Mouse (Mus musculus) neural tube, embryonic 13.5 days (tissue): ENCODE measurements around the gene Wars2. TPM values are rescaled to one million over a fixed set of nuclear protein-coding genes. Genes with fewer than 3 reads are reported as not detected.

Experiments
- ATAC-seq: fragments of 200-750 bp; cut with Nextera tagmentation; 2 replicates; pipeline ENCODE4 v1.8.0; 2017; ENCODE audit warnings: low read depth, mild to moderate bottlenecking, moderate TSS enrichment, moderate library complexity
- H3K27ac ChIP-seq: fragments of 300-500 bp; sonication (generic); replicated peaks from 2 replicates; pipeline ENCODE4 v1.5.1; 2015; ENCODE audit warnings: moderate library complexity, mild to moderate bottlenecking, inconsistent platforms
- H3K27me3 ChIP-seq: fragments of 300-500 bp; sonication (generic); 2 replicates; pipeline ENCODE4 v1.6.1; 2015; ENCODE audit warnings: mild to moderate bottlenecking, inconsistent platforms
- H3K36me3 ChIP-seq: fragments of 300-500 bp; sonication (generic); 2 replicates; pipeline ENCODE4 v1.6.1; 2015; ENCODE audit warnings: mild to moderate bottlenecking, inconsistent platforms
- H3K4me1 ChIP-seq: fragments of 300-500 bp; sonication (generic); replicated peaks from 2 replicates; pipeline ENCODE4 v1.6.1; 2015; ENCODE audit warnings: inconsistent platforms
- H3K4me2 ChIP-seq: fragments of 300-500 bp; sonication (generic); 2 replicates; pipeline ENCODE4 v1.6.1; 2015; ENCODE audit warnings: inconsistent platforms, mild to moderate bottlenecking, moderate library complexity
- H3K4me3 ChIP-seq: fragments of 300-500 bp; sonication (generic); 2 replicates; pipeline ENCODE4 v1.5.1; 2015; ENCODE audit warnings: mild to moderate bottlenecking, inconsistent platforms
- H3K9ac ChIP-seq: fragments of 300-500 bp; sonication (generic); 2 replicates; pipeline ENCODE4 v1.6.1; 2015; ENCODE audit warnings: moderate library complexity, mild to moderate bottlenecking, inconsistent platforms
- H3K9me3 ChIP-seq: fragments of 300-500 bp; sonication (generic); 2 replicates; pipeline ENCODE4 v1.6.1; 2016; ENCODE audit warnings: inconsistent platforms
- WGBS: fragments of 180-500 bp; shearing (Covaris S2); methylation state at CpG from one replicate; pipeline ENCODE4 v1.1.7; 2015; 5-methylcytosine and 5-hydroxymethylcytosine counted together
- polyA plus RNA-seq: library from polyadenylated mRNA; unstranded; fragments of >200 nt; fragmentation: Nextera tagmentation; extraction: Ambion mirVana; gene quantifications from 2 replicates; pipeline ENCODE4 v1.2.1, GENCODE M21; 2015

The Wars2 gene
- 5.9 and 6.3 TPM in 2 replicates for polyA plus RNA-seq

DNA sequence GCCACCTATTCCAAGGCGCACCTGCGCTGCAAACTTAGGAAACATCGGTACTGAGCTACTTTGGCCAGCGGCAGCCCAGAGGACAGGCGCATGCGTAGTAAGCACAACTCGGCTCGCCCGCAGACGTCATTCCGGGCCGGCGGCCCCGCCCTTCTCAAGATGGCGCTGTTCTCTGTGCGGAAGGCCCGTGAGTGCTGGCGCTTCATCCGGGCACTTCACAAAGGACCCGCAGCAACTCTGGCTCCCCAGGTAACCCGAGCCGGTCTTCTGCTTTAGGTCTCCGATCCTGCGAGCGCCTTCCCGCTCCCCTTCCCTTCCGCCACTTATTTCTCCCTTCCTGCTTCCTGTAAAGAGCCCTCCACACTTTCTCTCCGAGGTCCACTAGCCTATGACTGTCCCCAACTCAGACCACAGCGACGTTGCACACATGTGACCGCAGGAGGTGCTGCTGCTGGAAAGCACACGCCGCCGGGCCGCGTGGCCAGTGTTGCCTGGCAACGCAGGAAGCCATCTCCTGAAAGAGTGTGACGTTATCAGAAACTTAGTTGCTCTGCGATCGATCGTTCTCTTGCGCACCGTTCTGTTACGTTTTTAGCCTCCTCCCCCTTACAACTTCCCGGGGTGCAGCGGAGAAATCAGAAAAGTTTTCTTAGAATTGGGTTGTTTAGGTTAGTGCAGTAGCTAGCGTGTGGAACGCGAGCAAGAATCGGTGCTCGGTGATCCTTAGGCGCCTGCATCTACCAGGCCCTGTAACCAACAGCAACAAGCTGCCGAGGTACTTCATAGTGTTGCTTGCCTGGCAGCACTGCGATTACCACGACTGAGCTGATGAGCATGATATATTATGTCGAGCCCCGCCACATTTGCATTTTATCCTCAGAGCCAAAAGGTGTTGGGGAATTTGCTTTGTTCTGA lies at the start of gene Wars2:
TSS of gene Wars2 (plus strand) at position 129 of the 915 bp plus-strand sequence.
- ATAC-seq: peak; percentile 100
- WGBS: under 1% methylated on average over 57 of the region's 57 CpGs

GRCm38 (mm10) chr3:99096816-99097215 lies 44.1 kb upstream of the Wars2 start:
- no peak overlapping the region for H3K4me2 ChIP-seq
- ATAC-seq: no peak
- H3K36me3 ChIP-seq: no peaks in the 10 kb centered on the region
- no peak overlapping the region for H3K9ac ChIP-seq
- no peaks in the 10 kb centered on the region for H3K27me3 ChIP-seq
- H3K4me1 ChIP-seq: no peaks in the 10 kb centered on the region
- no peak overlapping the region for H3K4me3 ChIP-seq
- 78% methylated on average over 3 of the region's 3 CpGs for WGBS
- 0 out of 2 replicates have a peak, but pooled peaks cover 5% of the 10 kb centered on the region for H3K9me3 ChIP-seq
- no peak overlapping the region for H3K27ac ChIP-seq

More for the DNA sequence above, at the start of gene Wars2:
- Histone ChIP-seq H3K4me1 (peaks cover 6% of the 10 kb centered on the region), H3K27ac (peak within 1 kb of the TSS; percentile 93), H3K36me3 (no peaks in the 10 kb centered on the region), H3K27me3 (no peaks in the 10 kb centered on the region), H3K4me3 (peak within 1 kb of the TSS; percentile 59), H3K9me3 (no peaks in the 10 kb centered on the region), H3K9ac (peak within 1 kb of the TSS; percentile 71), H3K4me2 (peak within 1 kb of the TSS; percentile 78)

DNA sequence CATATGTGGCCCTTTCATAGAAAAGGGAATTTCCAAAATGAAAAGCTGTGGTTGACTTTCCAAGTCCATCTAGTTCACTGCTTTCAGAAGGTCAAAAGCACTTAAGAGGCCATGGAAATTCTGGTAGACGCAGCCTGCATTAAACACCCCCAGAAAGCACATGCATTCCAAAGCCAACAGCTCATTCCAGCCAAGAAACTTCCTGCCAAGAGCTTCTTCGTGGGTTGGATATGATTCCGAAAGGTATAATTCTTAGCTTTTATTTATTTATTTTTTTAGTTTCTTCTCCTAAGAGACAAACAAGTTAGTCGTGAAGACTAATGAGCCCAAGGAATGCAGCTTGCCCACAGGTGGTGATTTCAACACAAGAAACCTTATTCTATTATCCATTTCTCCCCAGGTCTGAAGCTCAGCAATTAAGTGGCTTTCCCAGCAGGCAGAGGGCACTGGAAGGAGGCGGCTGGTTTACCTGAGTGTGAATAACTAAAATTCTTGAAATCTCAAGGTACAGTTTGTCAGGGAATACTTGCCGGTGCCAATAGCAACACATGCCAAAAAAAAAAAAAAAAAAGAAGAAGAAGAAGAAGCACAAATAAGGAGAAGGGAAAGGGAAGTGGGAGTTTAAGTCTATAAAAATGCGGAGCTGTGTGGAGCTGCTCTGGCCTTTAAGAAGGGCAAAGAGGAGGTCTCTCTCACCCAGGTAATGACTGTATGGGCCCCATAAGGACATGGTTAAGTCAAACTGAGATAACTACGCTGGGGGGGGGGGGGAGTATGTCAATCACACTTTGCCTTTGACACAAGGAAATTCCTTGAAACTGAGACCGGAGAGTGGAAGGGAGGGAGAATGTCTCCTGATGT lies 30.3 kb upstream of the Wars2 start:
- H3K4me2 ChIP-seq: no peak overlapping the region
- 76% methylated on average over 9 of the region's 9 CpGs for WGBS
- H3K27ac ChIP-seq: no peak overlapping the region
- H3K9me3 ChIP-seq: no peaks in the 10 kb centered on the region
- no peaks in the 10 kb centered on the region for H3K36me3 ChIP-seq
- no peak for ATAC-seq
- no peaks in the 10 kb centered on the region for H3K4me1 ChIP-seq
- no peak overlapping the region for H3K4me3 ChIP-seq
- H3K9ac ChIP-seq: no peak overlapping the region
- no peaks in the 10 kb centered on the region for H3K27me3 ChIP-seq

- no peak overlapping the region for H3K4me3 ChIP-seq
- no peak overlapping the region for H3K27ac ChIP-seq
- no peak for ATAC-seq
- no peak overlapping the region for H3K9ac ChIP-seq
- H3K27me3 ChIP-seq: no peaks in the 10 kb centered on the region
- no peaks in the 10 kb centered on the region for H3K4me1 ChIP-seq
- no peaks in the 10 kb centered on the region for H3K9me3 ChIP-seq
- no peaks in the 10 kb centered on the region for H3K36me3 ChIP-seq
- WGBS: 91% methylated on average over 5 of the region's 5 CpGs
- no peak overlapping the region for H3K4me2 ChIP-seq
Measured at GRCm38 (mm10) chr3:99111214-99111608, 29.7 kb upstream of the Wars2 start.

- no peaks in the 10 kb centered on the region for H3K4me1 ChIP-seq
- WGBS: 87% methylated on average over 7 of the region's 7 CpGs
- no peak overlapping the region for H3K27ac ChIP-seq
- H3K4me2 ChIP-seq: no peak overlapping the region
- no peak for ATAC-seq
- no peaks in the 10 kb centered on the region for H3K9me3 ChIP-seq
- no peaks in the 10 kb centered on the region for H3K36me3 ChIP-seq
- H3K4me3 ChIP-seq: no peak overlapping the region
- H3K9ac ChIP-seq: no peak overlapping the region
- no peaks in the 10 kb centered on the region for H3K27me3 ChIP-seq
Measured at GRCm38 (mm10) chr3:99113266-99113837, 27.5 kb upstream of the Wars2 start.

- Histone ChIP-seq H3K4me3 (no peak overlapping the region), H3K27me3 (no peaks in the 10 kb centered on the region), H3K27ac (no peak overlapping the region), H3K9ac (no peak overlapping the region), H3K4me2 (no peak overlapping the region), H3K9me3 (no peaks in the 10 kb centered on the region), H3K4me1 (no peaks in the 10 kb centered on the region), H3K36me3 (no peaks in the 10 kb centered on the region)
- 79% methylated on average over 2 of the region's 2 CpGs for WGBS
- ATAC-seq: no peak
Measured at GRCm38 (mm10) chr3:99120942-99121341, 19.9 kb upstream of the Wars2 start.

- Histone ChIP-seq H3K9me3 (no peaks in the 10 kb centered on the region), H3K4me2 (no peak overlapping the region), H3K4me3 (no peak overlapping the region), H3K27ac (no peak overlapping the region), H3K4me1 (no peaks in the 10 kb centered on the region), H3K36me3 (no peaks in the 10 kb centered on the region), H3K9ac (no peak overlapping the region), H3K27me3 (no peaks in the 10 kb centered on the region)
- no peak for ATAC-seq
- WGBS: 87% methylated on average over 1 of the region's 1 CpGs
Measured at GRCm38 (mm10) chr3:99130521-99130920, 10.3 kb upstream of the Wars2 start.

DNA sequence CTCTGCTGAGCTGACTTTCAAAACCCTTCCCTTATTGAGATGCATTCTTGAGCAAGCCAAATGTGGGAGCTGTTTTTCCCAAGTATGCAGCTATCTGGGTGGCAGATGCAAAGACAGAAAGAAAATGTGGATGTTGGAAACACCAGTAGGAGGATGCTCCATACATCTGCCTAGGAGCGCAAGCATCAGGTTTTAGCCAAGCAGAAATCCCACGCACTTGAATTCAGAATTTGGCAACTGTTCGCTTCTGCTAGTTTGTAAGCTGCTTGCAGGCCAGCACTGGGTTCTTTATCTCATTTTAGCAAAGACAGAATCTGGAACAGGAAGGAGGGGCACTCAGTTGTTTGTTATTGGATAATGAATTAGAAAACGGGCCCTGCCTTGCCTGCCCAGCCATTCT lies 8.9 kb upstream of the Wars2 start:
- ATAC-seq: no peak
- H3K4me1 ChIP-seq: no peaks in the 10 kb centered on the region
- H3K9me3 ChIP-seq: no peaks in the 10 kb centered on the region
- H3K4me2 ChIP-seq: no peak overlapping the region
- H3K4me3 ChIP-seq: no peak overlapping the region
- H3K9ac ChIP-seq: no peak overlapping the region
- no peak overlapping the region for H3K27ac ChIP-seq
- H3K27me3 ChIP-seq: no peaks in the 10 kb centered on the region
- WGBS: 89% methylated on average over 4 of the region's 4 CpGs
- H3K36me3 ChIP-seq: no peaks in the 10 kb centered on the region

DNA sequence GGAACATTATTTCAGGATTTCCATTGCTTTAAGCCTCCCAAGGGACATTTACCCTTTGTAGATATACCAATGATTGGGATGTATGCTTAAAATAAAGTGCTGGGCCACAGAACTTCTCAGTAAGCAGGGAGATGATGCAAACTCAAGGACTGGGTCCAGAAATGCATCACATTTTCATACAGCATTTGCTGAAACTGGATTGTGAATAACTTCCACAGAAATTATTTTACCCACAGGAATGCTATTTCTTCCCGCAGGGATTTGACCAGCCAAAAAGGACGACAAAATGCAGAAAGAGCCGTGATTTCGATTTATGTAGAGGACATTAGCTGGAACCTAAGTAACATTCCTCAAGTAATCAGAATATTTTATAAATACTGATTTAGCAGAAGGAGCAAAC lies 7.0 kb upstream of the Wars2 start:
- ATAC-seq: no peak
- H3K9ac ChIP-seq: no peak overlapping the region
- no peak overlapping the region for H3K4me3 ChIP-seq
- H3K9me3 ChIP-seq: no peaks in the 10 kb centered on the region
- no peaks in the 10 kb centered on the region for H3K27me3 ChIP-seq
- 95% methylated on average over 4 of the region's 4 CpGs for WGBS
- no peaks in the 10 kb centered on the region for H3K36me3 ChIP-seq
- H3K27ac ChIP-seq: no peak overlapping the region
- no peak overlapping the region for H3K4me2 ChIP-seq
- no peaks in the 10 kb centered on the region for H3K4me1 ChIP-seq

DNA sequence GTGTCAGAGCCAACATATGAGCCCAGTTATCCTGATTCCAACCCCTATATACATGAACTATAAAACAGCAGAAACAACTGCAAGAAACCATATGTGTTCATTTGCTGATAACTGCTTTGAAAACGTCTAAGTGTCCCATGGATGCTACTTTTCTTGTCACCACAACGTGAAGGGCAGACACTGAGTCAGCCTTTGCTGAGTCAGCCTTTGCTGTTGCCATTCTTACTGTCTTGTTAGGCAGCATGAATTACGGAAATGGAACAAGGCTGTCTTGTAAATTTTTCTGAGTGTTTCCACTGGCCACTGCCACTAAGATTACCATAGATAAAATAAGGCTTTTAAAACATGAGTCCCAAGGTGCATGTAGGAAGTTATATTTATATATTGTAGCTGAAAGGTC lies 7.0 kb downstream of the Wars2 start:
- H3K4me3 ChIP-seq: no peak overlapping the region
- H3K27me3 ChIP-seq: no peaks in the 10 kb centered on the region
- H3K4me1 ChIP-seq: no peaks in the 10 kb centered on the region
- no peak overlapping the region for H3K4me2 ChIP-seq
- H3K9ac ChIP-seq: no peak overlapping the region
- H3K27ac ChIP-seq: no peak overlapping the region
- ATAC-seq: no peak
- WGBS: 62% methylated on average over 3 of the region's 3 CpGs
- no peaks in the 10 kb centered on the region for H3K9me3 ChIP-seq
- no peaks in the 10 kb centered on the region for H3K36me3 ChIP-seq

- H3K9me3 ChIP-seq: no peaks in the 10 kb centered on the region
- no peaks in the 10 kb centered on the region for H3K36me3 ChIP-seq
- WGBS: 72% methylated on average over 3 of the region's 3 CpGs
- no peak overlapping the region for H3K9ac ChIP-seq
- no peak overlapping the region for H3K27ac ChIP-seq
- ATAC-seq: no peak
- no peaks in the 10 kb centered on the region for H3K27me3 ChIP-seq
- no peaks in the 10 kb centered on the region for H3K4me1 ChIP-seq
- H3K4me3 ChIP-seq: no peak overlapping the region
- H3K4me2 ChIP-seq: no peak overlapping the region
Measured at GRCm38 (mm10) chr3:99149035-99149434, 8.2 kb downstream of the Wars2 start.

DNA sequence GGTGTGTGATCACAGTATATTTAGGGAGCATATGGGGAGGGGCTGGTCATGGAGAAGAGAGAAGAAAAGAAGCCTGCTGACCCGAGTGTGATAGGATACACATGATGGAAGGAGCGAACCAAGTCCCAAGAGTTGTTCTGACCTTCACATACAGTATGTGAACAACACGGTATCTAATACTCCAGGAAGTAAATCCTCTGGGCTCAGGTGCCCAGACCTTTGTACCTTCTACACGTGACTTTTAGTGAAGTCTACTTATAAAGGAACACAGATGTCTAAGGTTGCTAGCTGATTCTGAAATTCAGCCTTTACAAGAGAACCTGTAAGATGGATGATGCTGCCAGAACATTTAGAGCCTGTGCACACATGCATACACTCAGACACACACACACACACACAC lies 15.4 kb downstream of the Wars2 start:
- no peak overlapping the region for H3K4me3 ChIP-seq
- peaks cover 9% of the 10 kb centered on the region; the same call in 1 of the 2 replicates for H3K4me1 ChIP-seq
- H3K4me2 ChIP-seq: no peak overlapping the region
- 91% methylated on average over 4 of the region's 4 CpGs for WGBS
- 0 out of 2 replicates have a peak, but pooled peaks cover 2% of the 10 kb centered on the region for H3K36me3 ChIP-seq
- H3K9ac ChIP-seq: no peak overlapping the region
- H3K9me3 ChIP-seq: peaks cover 10% of the 10 kb centered on the region; the same call in 1 of the 2 replicates
- H3K27me3 ChIP-seq: no peaks in the 10 kb centered on the region
- no peak overlapping the region for H3K27ac ChIP-seq
- ATAC-seq: no peak
